Mouse (Mus musculus) inflammation-experienced regulatory T-cells (primary cell): ENCODE measurements around the gene Olfr1329. TPM values are rescaled to one million over a fixed set of nuclear protein-coding genes. Genes with fewer than 3 reads are reported as not detected.

ENCODE experiments used
- polyA plus RNA-seq, 2 experiments: library from polyadenylated mRNA; unstranded; fragments of 100-300 nt; shearing (Covaris generic); gene quantifications; one replicate each; pipeline ENCODE4 v1.2.1; 2017

Olfr1329 gene
- polyA plus RNA-seq: not detected

GRCm38 (mm10) chr4:118917365-118917764, at the start of gene Olfr1329:
TSS of gene Olfr1329 (minus strand) at chr4:118917465.

DNA sequence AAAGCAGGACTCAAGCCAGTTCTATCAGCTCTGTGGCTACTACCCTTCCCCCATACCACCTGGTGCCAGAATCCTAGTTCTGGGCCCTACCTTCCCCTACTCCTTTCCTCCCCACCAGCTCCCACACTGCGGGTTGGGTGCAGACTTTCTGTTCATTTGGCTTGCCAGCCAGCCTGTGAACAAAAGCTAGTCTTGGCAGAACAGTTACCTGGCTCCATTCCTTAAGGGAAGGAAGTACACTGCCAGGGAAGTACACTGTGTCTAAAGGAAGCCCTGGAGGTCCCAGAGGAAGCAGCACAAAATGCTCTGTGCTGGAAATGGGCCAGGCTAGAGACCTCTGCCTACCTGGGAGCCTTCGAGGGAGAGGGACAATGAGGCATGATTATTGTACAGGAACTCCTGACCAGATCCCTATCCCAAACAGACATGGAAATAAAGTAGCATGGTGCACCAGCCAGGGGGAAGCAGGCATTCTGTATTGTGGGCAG, 43.9 kb upstream of the Olfr1329 start, which contains the start of gene Lao1:
Lao1 (plus strand) TSS at position 438 of the 488 bp plus-strand sequence.

DNA sequence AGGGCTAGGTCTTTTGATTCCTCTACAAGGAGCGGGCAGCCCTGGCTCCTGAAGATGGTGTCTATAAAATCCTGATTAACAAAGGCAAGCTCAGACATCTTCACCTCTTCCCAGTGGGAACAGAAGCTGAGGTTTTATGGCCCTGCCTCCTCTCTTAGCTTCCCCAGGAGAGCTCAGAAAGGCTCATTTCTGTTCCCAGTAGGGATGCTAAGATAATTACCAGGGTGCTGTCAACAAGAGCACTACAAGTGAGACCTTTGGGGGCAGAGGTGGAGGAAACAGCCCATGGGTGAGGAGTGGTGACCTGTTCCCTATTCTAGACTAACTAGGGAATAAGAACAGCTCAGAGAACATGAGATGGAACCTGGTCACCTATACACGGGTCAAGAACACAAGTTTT, 21.2 kb upstream of the Olfr1329 start, which contains the start of gene Olfr1328:
Olfr1328 (minus strand) TSS at position 101 of the 400 bp plus-strand sequence.

GRCm38 (mm10) chr4:118888297-118888696, 29.0 kb downstream of the Olfr1329 start, which contains the start of gene Olfr1330:
TSS of gene Olfr1330 (plus strand) at chr4:118888597.

Other genes with a start within 250 kb of the Olfr1329 start
- not detected for gene Olfr1342, start 224.7 kb downstream of the Olfr1329 start, polyA plus RNA-seq
- gene Olfr1341, start 213.9 kb downstream of the Olfr1329 start, polyA plus RNA-seq: 1 to 10 TPM in 1 of 2 experiments, under 1 TPM in 1; 0.43 to 2.0 TPM
- gene Olfr1340, start 197.3 kb downstream of the Olfr1329 start, polyA plus RNA-seq: under 1 TPM in 1 of 2 experiments, not detected in 1; 0.10 TPM
- not detected for gene Olfr1339, start 185.3 kb downstream of the Olfr1329 start, polyA plus RNA-seq
- under 1 TPM in 1 of 2 experiments, not detected in 1; 0.45 TPM for gene Olfr1338, start 158.7 kb downstream of the Olfr1329 start, polyA plus RNA-seq
- not detected for gene Olfr1337, start 134.9 kb downstream of the Olfr1329 start, polyA plus RNA-seq
- gene Olfr1335, start 107.5 kb downstream of the Olfr1329 start, polyA plus RNA-seq: not detected
- not detected for gene Olfr1333, start 81.2 kb downstream of the Olfr1329 start, polyA plus RNA-seq
- gene Olfr1331, start 52.8 kb downstream of the Olfr1329 start, polyA plus RNA-seq: 1 to 10 TPM in 1 of 2 experiments, under 1 TPM in 1; 0.10 to 3.5 TPM
- 1 to 10 TPM in 1 of 2 experiments, under 1 TPM in 1; 0.33 to 1.3 TPM for gene Olfr1330, start 28.9 kb downstream of the Olfr1329 start, polyA plus RNA-seq
- under 1 TPM in 1 of 2 experiments, not detected in 1; 0.22 TPM for gene Olfr1328, start 21.1 kb upstream of the Olfr1329 start, polyA plus RNA-seq
- gene Lao1, start 44.1 kb upstream of the Olfr1329 start, polyA plus RNA-seq: under 1 TPM in 1 of 2 experiments, not detected in 1; 0.23 TPM
- 10 to 100 TPM; 47.7 to 57.4 TPM for gene Slc2a1, start 191.2 kb upstream of the Olfr1329 start, polyA plus RNA-seq